Mouse (Mus musculus) MN1 (cell line): Measurements from ENCODE around the gene Rps29.
"Not testable (repeated sequence)": the region's sequence is repeated elsewhere in the genome, so short reads cannot be mapped to it uniquely, and the experiment has no call there.

Source experiments
- DNase-seq: peaks from one replicate; pipeline ENCODE4 v3.0.0-alpha.2; 2016; ENCODE audit warnings: low spot score

Gene Rps29

DNA sequence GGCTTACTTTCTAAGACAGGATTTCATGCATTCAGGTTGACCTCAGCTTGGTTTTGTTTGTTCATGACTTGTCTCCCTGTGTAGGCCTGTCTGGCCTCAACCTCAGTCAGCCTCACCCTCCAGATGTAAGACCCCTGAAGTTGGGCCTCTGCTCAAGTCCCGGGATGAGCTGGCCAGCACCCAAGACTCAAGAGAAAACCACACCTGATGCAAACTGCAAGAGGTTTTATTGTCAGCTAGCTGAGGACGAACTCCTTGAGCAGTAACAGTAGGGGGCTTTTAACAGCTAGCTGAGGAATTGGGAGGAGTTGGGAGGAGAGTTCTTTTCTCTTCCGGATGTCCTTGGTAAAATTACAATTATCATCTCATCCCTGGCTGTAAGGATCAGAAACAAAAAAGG is 18.5 kb upstream of the Rps29 start:
- no peak for DNase-seq

- DNase-seq = no peak
These were observed 17.0 kb upstream of the Rps29 start for GRCm38 (mm10) chr12:69175975-69176374.

DNA sequence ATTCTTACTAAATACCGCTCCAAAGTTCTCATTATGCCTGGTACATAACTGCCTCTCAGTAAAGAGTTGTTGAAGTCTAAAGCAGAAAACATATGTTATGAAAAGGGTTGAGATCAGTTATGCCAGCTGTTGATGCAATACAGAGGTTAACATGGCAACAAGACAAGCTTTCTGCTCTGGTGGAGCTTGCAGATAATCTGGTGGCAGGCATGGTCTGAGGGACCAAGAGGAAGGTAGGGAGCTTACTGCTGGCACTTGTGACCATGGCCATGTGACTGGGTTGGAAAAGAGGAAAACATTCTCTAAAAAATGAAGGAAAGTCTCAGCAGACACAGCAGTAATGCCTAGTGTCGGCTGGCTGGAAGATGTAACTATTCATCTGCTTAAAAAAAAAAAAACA is 12.3 kb upstream of the Rps29 start:
- DNase-seq = no peak

- DNase-seq = peak; percentile 89
These were observed 9.6 kb upstream of the Rps29 start, which contains the start of gene Lrr1 for GRCm38 (mm10) chr12:69168461-69169106. Gene Lrr1 (plus strand): TSS chr12:69168814.

GRCm38 (mm10) chr12:69167656-69168460 is 8.9 kb upstream of the Rps29 start:
- DNase-seq = no peak

DNA sequence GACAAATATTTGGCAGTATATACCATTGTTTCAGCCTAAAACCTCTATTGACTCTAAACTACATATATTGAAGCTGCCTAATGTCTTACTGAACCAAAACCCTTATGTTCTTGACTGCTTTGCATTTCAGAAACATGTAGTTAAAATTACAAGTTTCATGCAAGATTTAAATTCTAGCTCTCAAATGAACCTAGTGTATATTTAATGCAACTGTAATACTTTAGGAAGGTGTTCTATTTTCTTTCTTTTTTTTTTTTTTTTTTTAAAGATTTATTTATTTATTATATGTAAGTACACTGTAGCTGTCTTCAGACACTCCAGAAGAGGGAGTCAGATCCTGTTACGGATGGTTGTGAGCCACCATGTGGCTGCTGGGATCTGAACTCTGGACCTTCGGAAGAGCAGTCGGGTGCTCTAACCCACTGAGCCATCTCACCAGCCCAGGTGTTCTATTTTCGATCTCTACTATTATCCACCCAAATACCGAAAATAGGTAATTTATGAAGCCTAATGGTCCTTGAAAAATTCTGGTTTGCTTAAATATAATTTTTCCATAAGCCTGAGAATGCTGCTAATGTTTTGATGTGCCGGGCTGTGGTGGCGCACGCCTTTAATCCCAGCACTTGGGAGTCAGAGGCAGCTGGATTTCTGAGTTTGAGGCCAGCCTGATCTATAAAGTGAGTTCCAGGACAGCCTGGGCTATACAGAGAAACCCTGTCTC is 8.0 kb upstream of the Rps29 start:
- not testable (repeated sequence) for DNase-seq

- no peak for DNase-seq
These were observed 5.9 kb upstream of the Rps29 start for GRCm38 (mm10) chr12:69164904-69165303.

DNA sequence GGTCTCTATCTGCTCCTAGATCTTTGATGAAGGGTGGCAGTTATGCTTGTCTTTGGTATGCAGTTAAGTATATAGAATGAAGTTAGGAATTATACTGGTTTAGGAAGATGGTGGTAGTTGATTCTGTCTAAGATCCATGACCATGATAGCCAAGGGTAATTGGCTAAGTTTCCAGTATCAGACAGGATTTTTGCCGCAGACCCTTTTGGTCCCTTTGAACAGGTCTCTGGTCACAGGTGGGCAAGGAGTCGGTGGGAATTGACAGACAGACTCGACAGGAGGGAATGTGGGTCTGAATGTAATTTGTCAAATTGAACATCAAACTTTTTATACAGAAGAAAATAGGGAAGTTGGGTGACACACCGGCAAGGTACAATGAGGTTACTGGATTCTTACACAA is 4.6 kb upstream of the Rps29 start:
- not testable (repeated sequence) for DNase-seq

DNA sequence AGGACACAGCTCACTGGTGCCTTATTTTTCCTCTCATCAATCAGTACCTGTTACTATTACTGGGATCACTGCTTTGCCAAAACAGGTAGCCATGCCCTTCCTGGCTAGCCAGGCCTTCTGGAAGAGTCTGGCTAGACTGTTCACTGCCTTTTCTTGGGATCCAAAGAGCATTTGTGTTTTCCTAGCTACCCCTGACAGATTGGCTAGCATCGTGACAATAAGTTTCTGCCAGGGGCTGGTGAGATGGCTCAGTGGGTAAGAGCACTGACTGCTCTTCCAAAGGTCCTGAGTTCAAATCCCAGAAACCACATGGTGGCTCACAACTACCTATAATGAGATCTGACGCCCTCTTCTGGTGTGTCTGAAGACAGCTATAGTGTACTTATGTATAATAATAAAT is 1.7 kb upstream of the Rps29 start:
- not testable (repeated sequence) for DNase-seq

GRCm38 (mm10) chr12:69159578-69159940 is 573 bp upstream of the Rps29 start:
- peak; percentile 87 for DNase-seq

- DNase-seq = peak; percentile 54
These were observed 621 bp downstream of the Rps29 start for GRCm38 (mm10) chr12:69158366-69158764.

DNA sequence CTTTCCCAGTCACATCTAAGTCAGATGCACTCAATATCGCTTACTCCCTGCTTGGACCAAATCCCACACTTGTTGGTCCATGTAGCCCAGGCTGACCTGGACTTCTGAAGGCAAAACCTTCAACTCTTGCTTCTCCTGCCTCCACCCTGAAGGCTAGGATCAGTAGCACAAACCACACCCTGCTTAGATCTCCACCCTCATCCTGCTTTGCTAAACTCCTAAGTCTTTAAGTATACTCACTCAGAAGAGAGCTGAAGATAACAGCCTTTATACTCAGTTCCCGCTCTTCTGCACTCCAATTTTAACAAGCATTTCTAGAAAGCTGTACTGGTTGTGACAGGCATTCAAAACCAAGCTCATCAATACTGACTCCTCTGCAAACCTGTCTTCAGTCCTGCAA is 1.9 kb downstream of the Rps29 start:
- no peak for DNase-seq

- no peak for DNase-seq
These were observed 2.5 kb downstream of the Rps29 start for GRCm38 (mm10) chr12:69156436-69156835.

GRCm38 (mm10) chr12:69155923-69156322 is 3.1 kb downstream of the Rps29 start:
- DNase-seq = no peak

DNA sequence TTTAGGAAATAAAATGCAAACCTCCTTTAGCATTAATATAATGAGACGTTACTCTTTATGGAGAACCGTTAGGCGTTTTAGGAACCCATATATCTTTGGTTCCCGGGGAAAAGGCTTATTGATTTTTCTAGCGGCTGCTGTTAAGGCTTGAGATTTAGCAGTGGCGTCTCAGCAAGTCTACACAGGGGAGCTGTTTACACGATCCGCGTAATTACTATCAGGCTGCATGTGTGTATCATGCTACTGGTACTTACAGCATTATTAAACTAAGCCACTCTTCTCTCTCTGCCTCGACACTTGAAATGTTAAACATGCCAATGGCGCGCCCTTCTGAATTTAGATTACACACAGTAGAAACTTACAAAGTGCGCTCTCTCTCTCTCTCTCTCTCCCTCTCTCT is 8.9 kb downstream of the Rps29 start:
- DNase-seq = no peak

GRCm38 (mm10) chr12:69147166-69147735 is 11.7 kb downstream of the Rps29 start:
- no peak for DNase-seq

GRCm38 (mm10) chr12:69143460-69143859 is 15.5 kb downstream of the Rps29 start:
- no peak for DNase-seq

DNA sequence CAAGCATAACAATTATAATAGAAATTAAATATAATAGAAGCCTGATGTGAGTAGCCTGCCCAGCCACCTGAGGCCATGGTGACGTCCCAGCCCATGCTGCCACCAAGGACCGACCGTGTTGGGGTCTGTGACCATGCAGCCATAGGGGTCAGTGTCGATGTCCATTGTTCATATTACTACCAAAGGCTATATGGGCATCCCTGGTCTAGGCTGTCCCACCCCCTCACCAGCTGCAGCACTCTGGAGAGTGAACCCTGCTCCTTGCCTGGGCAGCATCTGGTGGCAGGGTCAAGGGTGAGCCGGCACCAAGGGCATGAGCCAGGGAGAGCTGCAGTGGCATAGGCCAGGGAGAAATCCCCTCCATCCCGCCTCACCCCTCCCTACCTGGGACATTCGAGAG is 19.1 kb downstream of the Rps29 start:
- DNase-seq = no peak

GRCm38 (mm10) chr12:69139201-69139600 is 19.8 kb downstream of the Rps29 start:
- no peak for DNase-seq

DNA sequence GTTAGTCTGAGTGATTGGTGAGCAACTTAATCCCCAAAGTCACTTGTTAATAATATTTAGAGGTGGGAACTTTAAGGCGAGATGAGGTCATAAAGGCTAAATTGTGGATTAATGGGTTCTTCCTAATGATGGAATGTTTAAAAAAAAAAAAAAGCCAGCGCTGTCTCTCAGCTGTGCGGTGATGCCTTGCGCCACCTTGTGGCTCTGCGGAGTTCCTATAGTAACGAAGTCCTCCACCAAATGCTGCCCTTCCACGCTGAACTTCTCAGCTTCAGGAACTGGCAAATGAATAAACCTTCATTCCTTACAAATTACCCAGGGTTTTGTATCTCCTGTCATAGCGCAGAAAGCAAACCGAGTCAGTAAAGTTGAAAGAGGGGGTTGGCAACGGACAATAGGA is 27.0 kb downstream of the Rps29 start:
- DNase-seq = peak; percentile 23

GRCm38 (mm10) chr12:69131267-69131666 is 27.7 kb downstream of the Rps29 start:
- DNase-seq = no peak

DNA sequence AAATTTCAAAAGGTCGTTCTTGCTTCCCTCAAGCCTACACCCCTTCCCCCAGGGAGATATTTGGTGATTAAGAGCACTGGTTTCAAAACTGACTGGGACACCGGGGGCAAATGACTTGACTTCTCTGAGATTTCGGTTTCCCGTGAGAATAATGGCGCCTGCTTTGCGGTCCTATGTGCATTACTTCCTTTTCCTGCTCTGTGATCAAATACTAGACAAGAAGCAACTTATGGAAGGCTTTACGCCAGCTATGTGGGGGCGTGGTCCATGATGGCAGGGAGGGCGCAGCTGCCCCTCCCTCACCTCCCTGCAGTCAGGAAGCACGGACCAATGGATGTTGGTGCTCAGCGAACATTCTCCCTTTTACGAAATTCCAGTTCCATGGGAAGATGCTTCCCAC is 28.5 kb downstream of the Rps29 start:
- no peak for DNase-seq
